Mouse (Mus musculus) heart, postnatal 0 days (tissue): ENCODE measurements around the gene Cited4.

Source experiments
- CTCF ChIP-seq: IDR thresholded peaks from 2 replicates; pipeline ENCODE4 v1.5.1; 2016; ENCODE audit warnings: antibody characterized with exemption, control low read depth, low read depth
- EP300 ChIP-seq: IDR thresholded peaks from 2 replicates; pipeline ENCODE4 v1.6.1; 2016; ENCODE audit warnings: antibody characterized with exemption, low read depth

DNA sequence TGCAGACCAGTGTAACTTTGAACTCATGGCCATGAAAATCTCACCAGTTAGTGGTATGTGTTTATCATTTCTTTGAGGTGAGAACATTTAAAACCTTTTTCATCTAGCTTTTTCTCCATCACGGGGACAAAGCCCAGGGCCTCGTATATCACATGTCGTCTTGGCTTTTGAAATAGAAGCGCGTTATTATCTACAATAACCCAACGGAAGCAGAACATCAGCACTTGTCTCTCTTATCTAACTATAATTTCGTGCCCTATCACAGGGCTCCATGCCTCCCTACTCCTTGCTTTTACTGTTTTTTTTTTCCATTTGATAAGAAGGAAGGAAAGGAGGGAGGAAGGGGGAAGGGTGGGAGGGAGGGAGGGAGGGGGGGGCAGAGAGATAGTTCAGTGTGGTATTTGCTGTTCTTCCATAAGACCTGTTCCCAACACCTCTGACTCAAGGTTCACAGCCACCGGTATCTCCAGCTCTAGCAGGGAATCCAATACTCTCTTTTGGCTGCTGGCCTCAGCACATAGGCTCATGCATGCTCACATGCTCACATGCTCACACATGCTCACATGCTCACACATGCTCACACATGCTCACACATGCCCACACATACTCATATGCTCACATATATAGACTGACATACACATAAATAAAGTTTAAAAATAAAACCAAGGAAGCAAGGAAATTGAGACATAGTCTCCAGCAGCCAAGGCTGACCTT is 36.0 kb upstream of the Cited4 start:
- TF ChIP-seq CTCF (no peak), EP300 (no peak)
